Mouse (Mus musculus): ENCODE results near the gene Cyb561d1.
A peak's percentile ranks its signal among the peaks of the same experiment; 100 is the strongest.

DNA sequence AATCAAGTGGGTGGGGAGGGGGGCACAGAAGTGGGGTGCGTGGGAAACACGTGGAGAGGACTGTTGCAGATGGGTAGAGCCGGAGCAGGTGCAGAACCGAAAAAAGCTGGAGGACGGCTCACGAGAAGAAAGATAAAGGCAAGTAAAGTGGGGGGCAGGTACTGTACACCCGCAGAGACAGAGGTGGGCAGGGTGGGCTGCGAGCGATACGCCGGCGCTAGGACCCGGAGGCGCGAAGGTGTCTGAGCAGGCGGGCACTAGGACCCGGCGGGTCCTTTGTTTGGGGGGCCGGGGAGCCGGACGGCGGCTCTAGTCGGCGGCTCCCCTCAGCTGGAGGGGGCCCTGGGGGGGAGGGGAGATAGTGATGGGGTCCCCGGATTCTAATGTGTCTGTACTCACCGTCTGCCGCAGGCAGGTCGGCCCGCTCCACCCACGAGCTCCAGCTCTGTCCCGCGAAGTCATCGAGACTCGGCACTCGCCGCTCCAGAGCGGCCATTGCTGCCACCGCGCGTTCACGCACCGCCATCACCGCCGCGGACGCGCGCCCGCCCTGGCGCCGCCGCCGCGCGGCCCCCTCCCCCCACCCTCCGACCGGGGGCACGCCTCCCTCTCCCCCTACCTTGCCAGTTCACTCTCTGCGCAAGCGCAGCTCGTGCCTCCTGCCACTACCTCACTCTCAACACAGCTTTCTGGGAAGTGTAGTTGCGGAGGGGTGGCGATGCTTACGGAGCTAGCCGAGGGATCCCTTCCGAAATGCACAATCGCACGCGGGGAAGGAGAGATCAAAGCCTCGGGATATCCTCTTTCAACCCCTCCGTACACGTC lies 9.1 kb upstream of the Cyb561d1 start:
- no peak for TF ChIP-seq CTCF (IDR thresholded peaks at IDR 0.05; ENCODE audit: borderline replicate concordance, extremely low read depth, insufficient read depth, insufficient read length)
- TF ChIP-seq POLR2A (IDR thresholded peaks at IDR 0.05; ENCODE audit: borderline replicate concordance, extremely low read depth, insufficient read depth, insufficient read length, poor library complexity, severe bottlenecking): peak; percentile 84

Data from brain, embryonic 14.5 days (tissue).